Mouse (Mus musculus): ENCODE measurements around the gene Gtf3a. TPM values are rescaled to one million over a fixed set of nuclear protein-coding genes. Genes with fewer than 3 reads are reported as not detected.

Gene Gtf3a
- polyA plus RNA-seq, 1 experiment from 2014 or later = 85.5 TPM

DNA sequence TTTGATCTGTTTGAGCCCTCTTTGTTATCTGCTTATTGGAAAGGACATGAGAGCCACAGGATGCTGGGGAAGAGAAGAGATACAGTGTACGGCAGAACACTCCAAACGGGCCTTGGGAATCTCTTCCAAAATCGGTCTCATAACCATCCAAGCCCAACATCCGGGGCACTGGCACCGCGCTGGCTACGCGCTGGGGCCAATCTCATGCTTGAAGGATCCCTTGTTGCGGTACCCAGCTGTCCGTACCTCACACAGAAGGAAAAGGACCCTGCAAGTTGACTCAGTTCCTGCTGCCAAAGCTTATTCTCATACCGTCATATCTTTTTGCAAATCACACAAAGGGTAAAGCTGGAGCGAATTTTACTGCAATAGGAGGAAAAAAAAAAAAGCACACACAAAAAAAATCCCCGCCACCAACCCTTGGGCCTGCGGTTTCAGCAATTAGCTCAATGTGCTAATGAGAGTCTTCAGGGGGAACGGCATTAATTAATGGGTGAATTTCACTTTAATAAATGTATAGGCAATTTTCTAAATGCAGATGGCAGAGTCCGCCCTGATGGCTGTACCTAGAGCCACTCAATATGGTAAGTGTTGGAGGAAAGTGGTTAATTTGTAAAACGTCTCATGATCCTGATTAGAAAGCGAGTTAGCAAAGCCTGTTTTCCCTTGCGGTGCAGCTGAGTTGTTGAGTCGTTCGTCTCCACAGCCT is 37.4 kb downstream of the Gtf3a start:
- Histone ChIP-seq H3K4me3 (no peak overlapping the region), H3K4me1 (replicated peaks) (peaks cover 4% of the 10 kb centered on the region; the same call in 1 of the 2 replicates), H3K9ac (no peak overlapping the region), H3K36me3 (no peaks in the 10 kb centered on the region), H3K27ac (ENCODE audit: poor library complexity, severe bottlenecking) (no peak overlapping the region), H3K9me3 (replicated peaks) (no peaks in the 10 kb centered on the region), H3K27me3 (replicated peaks) (peaks cover 46% of the 10 kb centered on the region), H3K4me2 (peak overlapping the region; percentile 40)
- no peak for ATAC-seq (ENCODE audit: insufficient number of reproducible peaks, low FRiP score)
- 58% methylated on average over 21 of the region's 21 CpGs for WGBS

DNA sequence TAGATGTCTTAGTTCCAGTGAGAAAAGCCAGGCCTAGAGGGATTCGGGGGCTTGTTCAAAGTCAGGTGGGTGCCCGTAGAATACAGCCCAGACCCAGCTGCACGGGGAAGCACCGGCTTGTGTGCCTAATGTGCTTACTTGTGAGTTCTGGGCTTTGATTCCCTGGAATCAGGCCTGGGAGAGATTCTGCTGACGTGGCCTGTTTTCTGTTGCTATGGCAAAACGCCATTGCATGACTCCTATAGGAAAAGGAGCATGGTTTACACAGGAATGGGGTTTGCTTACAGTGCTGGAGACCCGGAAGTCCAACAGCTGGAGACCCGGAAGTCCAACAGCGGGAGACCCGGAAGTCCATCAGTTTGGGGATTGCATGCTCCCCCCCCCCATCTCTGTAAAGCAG is 39.1 kb downstream of the Gtf3a start:
- H3K9me3 ChIP-seq (replicated peaks) = no peaks in the 10 kb centered on the region
- peaks cover 4% of the 10 kb centered on the region; the same call in 1 of the 2 replicates for H3K4me1 ChIP-seq (replicated peaks)
- no peak overlapping the region for H3K27ac ChIP-seq (ENCODE audit: poor library complexity, severe bottlenecking)
- H3K27me3 ChIP-seq (replicated peaks) = peaks cover 39% of the 10 kb centered on the region
- H3K36me3 ChIP-seq = no peaks in the 10 kb centered on the region
- no peak overlapping the region for H3K4me2 ChIP-seq
- ATAC-seq (ENCODE audit: insufficient number of reproducible peaks, low FRiP score) = no peak
- H3K4me3 ChIP-seq = no peak overlapping the region
- no peak overlapping the region for H3K9ac ChIP-seq
- WGBS = 89% methylated on average over 10 of the region's 10 CpGs

DNA sequence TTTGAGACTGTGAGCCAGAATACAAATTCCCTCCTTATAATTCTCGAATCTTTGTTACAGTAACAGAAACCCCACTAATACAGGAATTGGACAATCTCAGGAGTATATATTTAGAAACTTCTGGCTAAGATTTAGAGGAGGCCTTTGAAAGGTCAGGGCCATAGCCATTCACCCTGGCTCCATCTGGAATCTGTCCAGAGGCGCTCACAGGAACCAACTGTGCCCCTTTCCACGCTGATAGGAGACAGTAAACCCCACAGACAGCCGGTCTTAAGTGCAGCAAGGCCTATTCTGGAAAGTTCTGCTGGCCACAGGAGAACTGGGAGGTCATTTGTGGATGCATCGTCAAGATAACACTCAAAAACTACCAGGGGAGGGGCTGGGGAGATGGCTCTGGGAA is 40.6 kb downstream of the Gtf3a start:
- peaks cover 30% of the 10 kb centered on the region for H3K27me3 ChIP-seq (replicated peaks)
- no peaks in the 10 kb centered on the region for H3K36me3 ChIP-seq
- no peak overlapping the region for H3K4me3 ChIP-seq
- no peak overlapping the region for H3K27ac ChIP-seq (ENCODE audit: poor library complexity, severe bottlenecking)
- H3K9me3 ChIP-seq (replicated peaks) = no peaks in the 10 kb centered on the region
- no peak overlapping the region for H3K9ac ChIP-seq
- ATAC-seq (ENCODE audit: insufficient number of reproducible peaks, low FRiP score) = no peak
- H3K4me2 ChIP-seq = no peak overlapping the region
- peaks cover 4% of the 10 kb centered on the region; the same call in 1 of the 2 replicates for H3K4me1 ChIP-seq (replicated peaks)
- 42% methylated on average over 5 of the region's 5 CpGs for WGBS

DNA sequence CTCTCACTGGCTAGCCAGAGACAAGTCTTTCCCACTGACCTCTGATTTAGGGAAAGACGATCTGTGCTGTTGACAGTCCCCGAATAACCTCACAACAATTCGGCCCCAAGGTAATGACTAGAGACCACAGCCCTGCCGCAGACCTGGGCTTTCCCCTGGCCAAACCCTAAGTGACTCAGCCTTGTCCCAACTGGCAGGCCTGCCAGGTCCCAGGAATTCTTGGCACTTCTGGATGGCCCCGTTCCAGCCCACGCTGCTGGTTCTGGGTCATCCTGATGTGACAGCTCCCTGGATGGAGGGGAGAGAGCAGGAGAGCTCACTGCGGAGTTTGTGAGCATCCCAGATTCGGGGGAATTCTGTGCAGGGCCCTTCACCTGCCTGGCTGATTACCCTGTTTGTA is 45.1 kb downstream of the Gtf3a start:
- H3K4me3 ChIP-seq = no peak overlapping the region
- H3K27me3 ChIP-seq (replicated peaks) = no peaks in the 10 kb centered on the region
- WGBS = 70% methylated on average over 8 of the region's 8 CpGs
- H3K27ac ChIP-seq (ENCODE audit: poor library complexity, severe bottlenecking) = no peak overlapping the region
- H3K9me3 ChIP-seq (replicated peaks) = no peaks in the 10 kb centered on the region
- no peak for ATAC-seq (ENCODE audit: insufficient number of reproducible peaks, low FRiP score)
- H3K4me1 ChIP-seq (replicated peaks) = peaks cover 4% of the 10 kb centered on the region; the same call in 1 of the 2 replicates
- no peak overlapping the region for H3K4me2 ChIP-seq
- H3K9ac ChIP-seq = no peak overlapping the region
- H3K36me3 ChIP-seq = no peaks in the 10 kb centered on the region

DNA sequence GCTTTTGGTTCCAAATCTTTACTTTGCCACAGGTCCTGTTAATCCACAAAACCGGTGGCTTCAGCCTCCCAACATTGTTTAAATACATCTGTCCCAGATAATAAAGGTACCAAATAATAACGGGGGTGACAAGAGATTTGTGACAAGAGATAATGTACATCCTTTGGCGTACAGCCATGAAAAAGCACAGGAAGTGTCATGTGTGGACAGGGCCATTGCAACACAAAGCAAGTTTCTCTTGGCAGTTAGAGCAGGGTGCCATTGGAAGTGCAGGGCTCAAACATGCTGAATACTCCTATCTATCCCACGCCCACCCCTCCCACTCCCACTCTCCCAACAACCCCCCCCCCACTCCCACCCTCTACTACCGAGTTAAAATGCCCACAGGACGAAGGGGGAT is 46.5 kb downstream of the Gtf3a start:
- Histone ChIP-seq H3K9ac (no peak overlapping the region), H3K4me2 (no peak overlapping the region), H3K36me3 (no peaks in the 10 kb centered on the region), H3K27ac (ENCODE audit: poor library complexity, severe bottlenecking) (no peak overlapping the region), H3K9me3 (replicated peaks) (no peaks in the 10 kb centered on the region; the same call in 1 of the 2 replicates), H3K4me3 (no peak overlapping the region), H3K27me3 (replicated peaks) (no peaks in the 10 kb centered on the region), H3K4me1 (replicated peaks) (no peaks in the 10 kb centered on the region)
- WGBS = 48% methylated on average over 6 of the region's 6 CpGs
- no peak for ATAC-seq (ENCODE audit: insufficient number of reproducible peaks, low FRiP score)

DNA sequence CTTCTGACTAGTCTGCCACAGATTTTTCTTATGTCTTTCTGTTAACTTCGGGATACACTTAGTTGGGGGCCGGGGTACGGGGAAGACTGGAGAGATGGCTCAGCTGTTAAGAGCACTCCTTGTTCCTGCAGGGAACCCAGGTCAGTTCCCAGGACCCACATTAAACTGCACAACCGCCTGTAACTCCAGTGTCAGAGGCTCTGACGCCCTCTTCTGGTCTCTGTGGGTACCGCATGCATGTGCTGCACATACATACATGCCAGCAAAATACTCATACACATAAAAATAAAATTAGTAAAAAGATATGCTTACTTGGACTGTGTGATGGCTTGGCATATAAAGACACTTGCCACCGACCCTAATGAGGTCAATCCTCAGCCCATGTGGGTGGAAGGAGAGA is 48.4 kb downstream of the Gtf3a start:
- no peak for ATAC-seq (ENCODE audit: insufficient number of reproducible peaks, low FRiP score)
- Histone ChIP-seq H3K36me3 (no peaks in the 10 kb centered on the region), H3K4me3 (no peak overlapping the region), H3K9me3 (replicated peaks) (peaks cover 3% of the 10 kb centered on the region), H3K4me1 (replicated peaks) (no peaks in the 10 kb centered on the region), H3K27me3 (replicated peaks) (no peaks in the 10 kb centered on the region), H3K27ac (ENCODE audit: poor library complexity, severe bottlenecking) (no peak overlapping the region), H3K9ac (no peak overlapping the region), H3K4me2 (no peak overlapping the region)
- 80% methylated on average over 7 of the region's 7 CpGs for WGBS

DNA sequence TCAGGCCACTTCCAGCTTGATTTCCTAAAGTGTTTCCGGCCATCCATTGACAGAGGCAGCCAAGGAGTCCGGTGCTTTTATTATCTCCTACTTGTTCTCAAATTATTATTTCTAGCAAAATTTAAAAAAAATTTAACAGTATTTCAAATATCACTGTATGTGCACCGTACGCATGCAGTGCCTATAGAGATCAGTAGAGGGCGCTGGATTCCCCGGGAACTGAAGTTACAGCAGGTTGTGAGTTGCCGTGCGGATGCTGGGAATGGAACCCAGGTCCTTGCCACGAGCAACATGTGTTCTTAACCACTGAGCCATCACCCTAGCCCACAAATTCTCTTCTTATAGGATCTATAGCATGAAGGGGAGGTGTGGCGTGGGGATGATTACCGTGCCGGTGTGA is 50.3 kb downstream of the Gtf3a start:
- Histone ChIP-seq H3K9ac (no peak overlapping the region), H3K9me3 (replicated peaks) (peaks cover 11% of the 10 kb centered on the region), H3K4me3 (no peak overlapping the region), H3K27me3 (replicated peaks) (no peaks in the 10 kb centered on the region), H3K4me1 (replicated peaks) (no peaks in the 10 kb centered on the region), H3K4me2 (no peak overlapping the region), H3K36me3 (no peaks in the 10 kb centered on the region), H3K27ac (ENCODE audit: poor library complexity, severe bottlenecking) (no peak overlapping the region)
- WGBS = 91% methylated on average over 12 of the region's 12 CpGs
- ATAC-seq (ENCODE audit: insufficient number of reproducible peaks, low FRiP score) = no peak

DNA sequence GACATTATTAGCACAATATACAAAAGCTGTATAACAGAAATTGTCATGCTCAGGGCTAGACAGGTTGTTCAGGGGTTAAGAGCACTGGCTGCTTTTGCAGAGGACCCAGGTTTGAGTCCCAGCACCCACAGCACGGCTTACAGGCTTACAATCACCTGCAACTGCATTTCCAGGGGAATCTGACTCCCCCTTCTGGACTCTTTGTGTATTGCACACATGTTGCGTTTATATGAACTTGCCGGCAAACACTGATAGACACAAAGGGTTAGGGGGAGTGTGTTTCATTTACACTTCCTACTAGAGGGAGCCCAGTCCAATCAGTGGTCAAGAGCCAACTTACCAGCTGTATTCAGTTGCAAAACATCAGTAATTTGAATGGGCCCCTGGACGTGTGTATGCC is 52.9 kb downstream of the Gtf3a start:
- Histone ChIP-seq H3K9ac (no peak overlapping the region), H3K36me3 (no peaks in the 10 kb centered on the region), H3K4me3 (no peak overlapping the region), H3K4me1 (replicated peaks) (no peaks in the 10 kb centered on the region), H3K27me3 (replicated peaks) (no peaks in the 10 kb centered on the region), H3K9me3 (replicated peaks) (peaks cover 19% of the 10 kb centered on the region), H3K27ac (ENCODE audit: poor library complexity, severe bottlenecking) (no peak overlapping the region), H3K4me2 (no peak overlapping the region)
- WGBS = 81% methylated on average over 4 of the region's 4 CpGs
- ATAC-seq (ENCODE audit: insufficient number of reproducible peaks, low FRiP score) = no peak

DNA sequence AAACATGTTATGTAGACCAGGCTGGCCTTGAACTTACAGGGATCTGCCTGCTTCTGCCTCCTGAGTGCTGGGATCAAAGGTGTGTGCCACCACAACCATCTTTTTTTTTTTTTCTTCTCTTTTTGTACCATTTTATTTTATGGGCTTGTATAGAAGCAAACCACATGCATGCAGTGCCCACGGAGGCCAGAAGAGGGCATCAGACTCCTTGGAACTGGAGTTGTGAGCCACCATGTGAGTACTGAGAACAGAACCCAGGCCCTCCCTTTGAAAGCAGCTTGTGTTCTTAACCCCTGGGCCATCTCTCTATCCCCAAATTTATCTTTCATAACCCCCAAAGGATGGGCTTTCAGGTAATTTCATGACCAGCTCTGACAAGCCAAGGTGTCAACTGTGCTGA is 54.8 kb downstream of the Gtf3a start:
- no peak for ATAC-seq (ENCODE audit: insufficient number of reproducible peaks, low FRiP score)
- H3K27ac ChIP-seq (ENCODE audit: poor library complexity, severe bottlenecking) = no peak overlapping the region
- H3K4me3 ChIP-seq = no peak overlapping the region
- H3K9ac ChIP-seq = no peak overlapping the region
- WGBS = 50% methylated on average over 1 of the region's 1 CpGs
- no peak overlapping the region for H3K4me2 ChIP-seq
- H3K4me1 ChIP-seq (replicated peaks) = no peaks in the 10 kb centered on the region
- peaks cover 19% of the 10 kb centered on the region for H3K9me3 ChIP-seq (replicated peaks)
- H3K36me3 ChIP-seq = no peaks in the 10 kb centered on the region
- H3K27me3 ChIP-seq (replicated peaks) = no peaks in the 10 kb centered on the region

Other genes starting within 250 kb of the Gtf3a start
- gene Usp12, start 153.7 kb upstream of the Gtf3a start, polyA plus RNA-seq (2016; fragmentation: Nextera tagmentation; extraction: Ambion mirVana) = 17.5 and 18.0 TPM in 2 replicates
- 370 and 375 TPM in 2 replicates for gene Rpl21, start 115.8 kb upstream of the Gtf3a start, polyA plus RNA-seq (2016; fragmentation: Nextera tagmentation; extraction: Ambion mirVana)
- 9.0 and 10.3 TPM in 2 replicates for gene Rasl11a, start 103.6 kb upstream of the Gtf3a start, polyA plus RNA-seq (2016; fragmentation: Nextera tagmentation; extraction: Ambion mirVana)
- gene Mtif3, start 15.1 kb downstream of the Gtf3a start, polyA plus RNA-seq (2016; fragmentation: Nextera tagmentation; extraction: Ambion mirVana) = 17.1 and 23.3 TPM in 2 replicates
- 14.0 and 14.3 TPM in 2 replicates for gene Lnx2, start 127.9 kb downstream of the Gtf3a start, polyA plus RNA-seq (2016; fragmentation: Nextera tagmentation; extraction: Ambion mirVana)
- gene Polr1d, start 128.4 kb downstream of the Gtf3a start, polyA plus RNA-seq (2016; fragmentation: Nextera tagmentation; extraction: Ambion mirVana) = 91.3 and 94.0 TPM in 2 replicates
- not detected in 2 replicates for gene Gsx1, start 240.0 kb downstream of the Gtf3a start, polyA plus RNA-seq (2016; fragmentation: Nextera tagmentation; extraction: Ambion mirVana)

All from heart, embryonic 12.5 days (tissue).